Mouse (Mus musculus) heart, embryonic 16.5 days (tissue): ENCODE measurements around the gene Aprt. TPM values are rescaled to one million over a fixed set of nuclear protein-coding genes. Genes with fewer than 3 reads are reported as not detected.

Source experiments
- ATAC-seq: fragments of 200-750 bp; cut with Nextera tagmentation; replicated peaks from 2 replicates; pipeline ENCODE4 v1.8.0; 2017; ENCODE audit warnings: moderate number of reproducible peaks; ENCODE audit not compliant: insufficient read depth, low FRiP score; ENCODE audit errors: extremely low read depth
- H3K27ac ChIP-seq: fragments of 300-500 bp; sonication (generic); 2 replicates; pipeline ENCODE4 v1.5.1; 2014; ENCODE audit warnings: mild to moderate bottlenecking, low read length, control low read depth, moderate library complexity
- H3K27me3 ChIP-seq: fragments of 300-500 bp; sonication (generic); 2 replicates; pipeline ENCODE4 v1.6.1; 2014; ENCODE audit warnings: low read length, mixed read lengths; ENCODE audit not compliant: control insufficient read depth, insufficient read depth
- H3K36me3 ChIP-seq: fragments of 300-500 bp; sonication (generic); 2 replicates; pipeline ENCODE4 v1.6.1; 2014; ENCODE audit not compliant: control insufficient read depth, insufficient read depth
- H3K4me1 ChIP-seq: fragments of 300-500 bp; sonication (generic); 2 replicates; pipeline ENCODE4 v1.6.1; 2014; ENCODE audit warnings: low read length, mixed read lengths; ENCODE audit not compliant: control insufficient read depth, insufficient read depth
- H3K4me2 ChIP-seq: fragments of 300-500 bp; sonication (generic); 2 replicates; pipeline ENCODE4 v1.6.1; 2014; ENCODE audit warnings: low read depth, mild to moderate bottlenecking, control low read depth, low read length
- H3K4me3 ChIP-seq: fragments of 300-500 bp; sonication (generic); 2 replicates; pipeline ENCODE4 v1.5.1; 2014; ENCODE audit warnings: mild to moderate bottlenecking, control low read depth, low read length
- H3K9ac ChIP-seq: fragments of 300-500 bp; sonication (generic); 2 replicates; pipeline ENCODE4 v1.6.1; 2014; ENCODE audit warnings: low read length, control low read depth
- H3K9me3 ChIP-seq: fragments of 300-500 bp; sonication (generic); replicated peaks from 2 replicates; pipeline ENCODE4 v1.6.1; 2016; ENCODE audit warnings: low read length; ENCODE audit not compliant: control insufficient read depth
- WGBS: fragments of 180-500 bp; shearing (Covaris S2); extraction: QIAGEN DNeasy Blood & Tissue Kit; methylation state at CpG from one replicate; pipeline ENCODE4 v1.1.7; 2014; 5-methylcytosine and 5-hydroxymethylcytosine counted together
- polyA plus RNA-seq: library from polyadenylated mRNA; unstranded; fragments of >200 nt; fragmentation: Nextera tagmentation; extraction: Ambion mirVana; gene quantifications from 2 replicates; pipeline ENCODE4 v1.2.1, GENCODE M21; 2015

Aprt gene
- polyA plus RNA-seq, 1 experiment from 2014 or later: 159 TPM

- WGBS: 61% methylated on average over 2 of the region's 2 CpGs
- peaks cover 19% of the 10 kb centered on the region for H3K4me1 ChIP-seq
- no peak overlapping the region for H3K4me2 ChIP-seq
- H3K36me3 ChIP-seq: no peaks in the 10 kb centered on the region
- no peaks in the 10 kb centered on the region for H3K27me3 ChIP-seq
- no peak overlapping the region for H3K4me3 ChIP-seq
- peak overlapping the region; percentile 66; the same call in 1 of the 2 replicates for H3K27ac ChIP-seq
- H3K9me3 ChIP-seq: 0 out of 2 replicates have a peak, but pooled peaks cover 2% of the 10 kb centered on the region
- ATAC-seq: no peak
- H3K9ac ChIP-seq: no peak overlapping the region
Observed at GRCm38 (mm10) chr8:122537812-122538211, 38.9 kb downstream of the Aprt start.

GRCm38 (mm10) chr8:122537033-122537432, 39.7 kb downstream of the Aprt start:
- ATAC-seq: peak; percentile 53
- Histone ChIP-seq H3K9ac (peak overlapping the region; percentile 52; the same call in 1 of the 2 replicates), H3K4me2 (0 out of 2 replicates have a peak overlapping the region, but pooled peaks have one; percentile 4), H3K27me3 (no peaks in the 10 kb centered on the region), H3K4me3 (no peak overlapping the region), H3K36me3 (no peaks in the 10 kb centered on the region), H3K27ac (peak overlapping the region; percentile 66), H3K4me1 (peaks cover 19% of the 10 kb centered on the region), H3K9me3 (0 out of 2 replicates have a peak, but pooled peaks cover 2% of the 10 kb centered on the region)
- 17% methylated on average over 6 of the region's 6 CpGs for WGBS

GRCm38 (mm10) chr8:122531312-122531711, 45.4 kb downstream of the Aprt start:
- Histone ChIP-seq H3K4me2 (peak overlapping the region; percentile 14; the same call in 1 of the 2 replicates), H3K4me3 (no peak overlapping the region), H3K9me3 (no peaks in the 10 kb centered on the region), H3K27me3 (no peaks in the 10 kb centered on the region), H3K4me1 (peaks cover 22% of the 10 kb centered on the region), H3K36me3 (no peaks in the 10 kb centered on the region), H3K27ac (peak overlapping the region; percentile 79), H3K9ac (peak overlapping the region; percentile 51; the same call in 1 of the 2 replicates)
- peak; percentile 45 for ATAC-seq
- WGBS: 54% methylated on average over 8 of the region's 8 CpGs

GRCm38 (mm10) chr8:122529159-122529558, 47.5 kb downstream of the Aprt start:
- WGBS: 88% methylated on average over 4 of the region's 4 CpGs
- H3K9me3 ChIP-seq: no peaks in the 10 kb centered on the region
- ATAC-seq: no peak
- no peaks in the 10 kb centered on the region for H3K27me3 ChIP-seq
- H3K36me3 ChIP-seq: no peaks in the 10 kb centered on the region
- no peak overlapping the region for H3K4me3 ChIP-seq
- H3K4me2 ChIP-seq: no peak overlapping the region
- H3K4me1 ChIP-seq: peaks cover 41% of the 10 kb centered on the region
- H3K9ac ChIP-seq: no peak overlapping the region
- no peak overlapping the region for H3K27ac ChIP-seq

- no peak overlapping the region for H3K4me3 ChIP-seq
- no peak overlapping the region for H3K9ac ChIP-seq
- H3K4me2 ChIP-seq: no peak overlapping the region
- no peaks in the 10 kb centered on the region for H3K27me3 ChIP-seq
- no peak overlapping the region for H3K27ac ChIP-seq
- H3K4me1 ChIP-seq: peaks cover 53% of the 10 kb centered on the region
- H3K36me3 ChIP-seq: no peaks in the 10 kb centered on the region
- 91% methylated on average over 3 of the region's 3 CpGs for WGBS
- no peaks in the 10 kb centered on the region for H3K9me3 ChIP-seq
- no peak for ATAC-seq
Observed at GRCm38 (mm10) chr8:122527937-122528336, 48.8 kb downstream of the Aprt start.

- Histone ChIP-seq H3K9me3 (no peaks in the 10 kb centered on the region), H3K36me3 (no peaks in the 10 kb centered on the region), H3K9ac (peak overlapping the region; percentile 4), H3K27ac (peak overlapping the region; percentile 83), H3K4me1 (peaks cover 57% of the 10 kb centered on the region), H3K4me3 (no peak overlapping the region), H3K4me2 (peak overlapping the region; percentile 20), H3K27me3 (no peaks in the 10 kb centered on the region)
- ATAC-seq: 0 out of 2 replicates have a peak, but pooled peaks have one; percentile 7
- 19% methylated on average over 7 of the region's 7 CpGs for WGBS
Observed at GRCm38 (mm10) chr8:122526526-122527170, 50.1 kb downstream of the Aprt start.

- no peaks in the 10 kb centered on the region for H3K27me3 ChIP-seq
- 31% methylated on average over 3 of the region's 3 CpGs for WGBS
- H3K4me3 ChIP-seq: no peak overlapping the region
- H3K9me3 ChIP-seq: no peaks in the 10 kb centered on the region
- no peak for ATAC-seq
- H3K27ac ChIP-seq: peak overlapping the region; percentile 83
- no peaks in the 10 kb centered on the region for H3K36me3 ChIP-seq
- H3K4me2 ChIP-seq: peak overlapping the region; percentile 4; the same call in 1 of the 2 replicates
- H3K4me1 ChIP-seq: peaks cover 53% of the 10 kb centered on the region
- H3K9ac ChIP-seq: peak overlapping the region; percentile 4; the same call in 1 of the 2 replicates
Observed at GRCm38 (mm10) chr8:122526084-122526483, 50.6 kb downstream of the Aprt start.

- 78% methylated on average over 6 of the region's 6 CpGs for WGBS
Observed at GRCm38 (mm10) chr8:122525004-122525403, 51.7 kb downstream of the Aprt start.

More at GRCm38 (mm10) chr8:122525004-122525403, 51.7 kb downstream of the Aprt start:
- Histone ChIP-seq H3K4me2 (no peak overlapping the region), H3K4me3 (no peak overlapping the region), H3K9me3 (no peaks in the 10 kb centered on the region), H3K27ac (no peak overlapping the region), H3K9ac (peak overlapping the region; percentile 31; the same call in 1 of the 2 replicates), H3K27me3 (no peaks in the 10 kb centered on the region), H3K36me3 (no peaks in the 10 kb centered on the region), H3K4me1 (peaks cover 52% of the 10 kb centered on the region)
- no peak for ATAC-seq
